Mouse (Mus musculus): Measurements from ENCODE around the gene Ppp1r27.
"Not testable (repeated sequence)": the region's sequence is repeated elsewhere in the genome, so short reads cannot be mapped to it uniquely, and the experiment has no call there.

DNA sequence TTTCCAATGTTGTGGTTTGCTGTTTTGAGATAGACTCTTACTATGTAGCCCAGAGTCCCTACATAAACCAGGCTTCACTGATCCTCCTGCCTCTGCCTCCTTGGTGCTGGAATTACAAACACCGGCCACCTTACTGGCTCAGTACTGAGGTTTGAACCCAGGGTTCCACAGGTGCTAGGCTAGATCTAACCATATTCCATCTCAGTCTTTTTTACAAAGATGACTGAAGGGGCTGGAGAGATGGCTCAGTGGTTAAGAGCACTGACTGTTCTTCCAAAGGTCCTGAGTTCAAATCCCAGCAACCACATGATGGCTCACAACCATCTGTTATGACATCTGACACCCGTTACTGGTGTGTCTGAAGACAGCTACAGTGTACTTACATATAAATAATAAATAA lies 36.7 kb downstream of the Ppp1r27 start:
- TF ChIP-seq MAX (IDR thresholded peaks at IDR 0.05; ENCODE audit: low read depth); POLR2A (IDR thresholded peaks at IDR 0.05; ENCODE audit: insufficient read length, low read depth); MYOD1 (IDR thresholded peaks at IDR 0.05; ENCODE audit: control insufficient read depth in 1 of 3, insufficient read length in 2 of 3, low read depth in 2 of 3); USF1 (IDR thresholded peaks at IDR 0.05; ENCODE audit: low read depth); E2F4 (IDR thresholded peaks at IDR 0.05; ENCODE audit: insufficient read depth); REST (IDR thresholded peaks at IDR 0.05; ENCODE audit: insufficient read depth, insufficient read length); CEBPB (IDR thresholded peaks at IDR 0.05; ENCODE audit: insufficient read depth, poor library complexity, severe bottlenecking); POLR2AphosphoS2 (IDR thresholded peaks at IDR 0.05; ENCODE audit: insufficient read length, low read depth); TCF12 (IDR thresholded peaks at IDR 0.05; ENCODE audit: insufficient read depth, poor library complexity, severe bottlenecking); TCF3 (IDR thresholded peaks at IDR 0.05; ENCODE audit: insufficient read length, low read depth); SRF (IDR thresholded peaks at IDR 0.05; ENCODE audit: control insufficient read depth, insufficient read length, low read depth): not testable (repeated sequence)

All from myocyte (in vitro differentiated cells).